Mouse (Mus musculus) adrenal gland, postnatal 14 days (tissue): ENCODE data around the gene Atm. TPM values are rescaled to one million over a fixed set of nuclear protein-coding genes. Genes with fewer than 3 reads are reported as not detected.

Experiments used
- DNase-seq: peaks from one replicate; pipeline ENCODE4 v3.0.0; 2021; ENCODE audit warnings: mixed read lengths
- long read RNA-seq, 2 experiments: library from polyadenylated mRNA; stranded (forward); transcript quantifications; one replicate each; pipeline ENCODE4 v2.0.0; 2021
- total RNA-seq: library from RNA; stranded (reverse); gene quantifications from 2 replicates; pipeline ENCODE4 v1.2.3, GENCODE M21; 2021

Atm gene
- total RNA-seq = 13.7 and 17.3 TPM in 2 replicates
- long read RNA-seq, experiment 1, partial matches to known transcripts = 2 of 3 reads
- long read RNA-seq, experiment 1, other reads (novel, unspliced or antisense) = 1 of 3 reads
- long read RNA-seq, experiment 2 = 0 reads

DNA sequence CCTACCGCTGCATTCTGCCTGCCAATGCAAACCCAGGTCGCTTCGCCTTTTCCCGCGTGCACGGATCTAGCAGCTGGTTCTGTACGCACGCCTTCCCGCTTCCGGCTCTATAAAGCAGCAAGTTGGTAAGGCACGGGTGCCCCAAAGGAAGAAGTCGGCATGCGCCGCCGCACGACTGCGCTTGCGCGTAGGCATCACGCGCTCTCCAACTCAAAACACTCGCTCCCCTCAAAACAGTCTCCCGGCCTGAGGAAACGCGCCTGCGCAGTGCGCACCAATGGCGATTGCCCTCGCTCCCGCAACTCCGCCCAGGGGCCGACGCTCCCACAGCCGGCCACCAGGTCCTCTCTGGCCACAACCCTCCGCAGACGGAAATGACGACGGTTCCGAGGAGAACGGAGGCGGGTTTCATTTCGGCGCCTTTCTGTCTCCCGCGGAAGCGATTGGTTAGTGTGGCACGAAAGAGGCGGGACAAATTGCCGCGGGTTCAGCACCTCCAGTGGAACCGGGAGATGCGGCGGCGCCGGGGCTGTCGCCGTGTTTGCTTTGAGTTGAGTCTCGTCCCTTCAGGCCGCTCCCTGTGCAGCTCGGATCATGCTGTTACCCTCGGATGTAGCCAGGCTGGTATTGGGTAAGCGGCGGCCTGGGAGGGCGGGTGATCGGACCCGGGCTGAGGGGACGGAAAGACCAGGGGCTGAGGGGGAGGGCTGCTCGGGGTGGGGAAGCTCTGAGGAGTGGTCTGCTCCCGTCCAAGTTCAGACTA lies at the start of gene Atm, which contains the start of gene Npat:
Gene Atm, minus strand, starts transcription at position 183 of the 763 bp plus-strand sequence.
Gene Npat, plus strand, starts transcription at position 490 of the 763 bp plus-strand sequence.
- peak; percentile 100 for DNase-seq

DNA sequence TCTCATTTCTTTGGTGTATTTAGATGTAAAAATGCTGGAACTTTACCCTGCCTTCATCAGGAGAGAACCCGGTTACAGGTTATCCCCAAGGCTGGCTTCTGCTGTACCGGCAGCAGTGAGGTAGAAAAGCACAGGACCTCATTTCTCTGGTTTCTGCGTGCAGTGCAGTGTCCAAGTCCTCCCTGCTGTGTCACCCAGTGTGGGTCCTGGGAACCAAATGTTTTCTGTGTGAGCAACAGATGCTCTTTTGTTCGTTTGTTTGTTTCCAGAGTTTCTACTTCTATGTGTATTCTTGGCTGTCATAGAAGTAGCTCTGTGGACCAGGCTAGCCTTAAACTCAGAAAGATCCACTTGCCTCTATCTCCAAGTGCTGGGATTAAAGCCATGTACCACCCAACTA lies 45.3 kb upstream of the Atm start:
- no peak for DNase-seq

DNA sequence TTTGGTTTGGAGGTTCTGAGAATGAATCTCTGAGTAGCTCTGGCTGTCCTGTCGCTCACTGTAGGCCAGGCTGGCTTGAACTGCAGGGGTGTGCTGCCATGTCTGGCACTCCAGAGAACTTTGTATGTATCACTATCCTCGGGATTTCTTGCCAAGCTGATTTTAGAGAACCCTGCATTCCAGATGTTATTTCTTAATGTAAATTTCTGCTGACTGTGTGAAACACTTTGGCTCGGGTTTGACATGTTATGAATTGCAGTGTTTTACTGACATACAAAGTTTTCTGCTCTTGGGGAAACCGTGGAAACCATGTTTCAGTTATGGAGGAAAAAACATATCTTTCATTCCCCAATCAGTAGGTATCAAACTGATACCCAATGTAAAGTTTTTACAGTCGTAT lies 39.2 kb upstream of the Atm start:
- no peak for DNase-seq

DNA sequence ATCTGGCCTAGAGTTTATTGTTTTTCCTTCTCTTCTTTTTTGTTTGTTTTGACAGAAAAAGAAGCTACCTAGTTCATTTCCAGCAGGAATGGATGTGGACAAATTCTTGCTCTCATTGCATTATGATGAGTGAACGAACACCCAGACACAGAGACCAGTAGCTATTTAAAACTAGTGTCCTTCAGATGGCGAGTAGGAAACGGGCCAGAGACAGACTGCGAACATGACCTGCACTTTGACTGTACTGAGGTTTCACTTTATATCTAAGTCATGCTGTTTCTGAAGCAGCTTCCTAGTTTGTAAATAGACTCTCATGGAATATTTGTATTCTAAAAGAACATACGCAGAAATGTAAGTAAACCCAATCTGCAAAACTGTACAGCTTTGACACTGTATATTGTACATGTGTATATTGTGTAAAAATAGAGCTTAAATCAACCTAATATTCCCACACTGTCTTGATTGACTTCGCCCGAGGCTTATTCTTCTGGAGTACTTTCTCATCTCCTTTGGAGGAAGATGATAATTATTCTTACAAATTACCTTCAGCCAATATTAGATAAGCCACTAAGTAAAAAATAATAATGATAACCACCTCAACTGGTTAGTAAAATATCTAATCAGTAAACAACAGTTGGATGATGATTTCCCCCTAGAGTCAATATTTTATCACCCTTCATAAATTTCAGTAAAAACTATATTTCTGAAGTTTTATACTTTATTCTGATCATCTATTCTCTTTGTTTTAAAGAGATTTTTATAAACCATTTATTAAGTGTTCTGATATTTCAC lies 36.2 kb upstream of the Atm start:
- no peak for DNase-seq

DNA sequence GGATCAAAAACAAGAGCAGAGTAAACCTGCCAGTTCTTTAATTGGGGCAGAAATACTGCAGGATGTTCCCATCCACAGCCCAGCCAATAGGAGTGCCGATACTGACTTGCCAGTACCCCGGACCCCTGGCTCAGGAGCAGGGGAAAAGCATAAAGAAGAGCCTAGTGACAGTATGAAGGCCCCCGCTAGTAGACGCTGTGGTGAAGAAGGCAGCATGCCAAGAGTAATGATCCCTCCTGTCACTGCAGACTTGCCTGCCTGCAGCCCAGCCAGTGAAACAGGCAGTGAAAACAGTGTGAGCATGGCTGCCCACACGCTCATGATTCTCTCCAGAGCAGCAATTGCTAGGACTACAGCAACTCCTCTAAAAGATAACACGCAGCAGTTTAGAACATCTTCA lies 34.1 kb upstream of the Atm start:
- peak; percentile 25 for DNase-seq

DNA sequence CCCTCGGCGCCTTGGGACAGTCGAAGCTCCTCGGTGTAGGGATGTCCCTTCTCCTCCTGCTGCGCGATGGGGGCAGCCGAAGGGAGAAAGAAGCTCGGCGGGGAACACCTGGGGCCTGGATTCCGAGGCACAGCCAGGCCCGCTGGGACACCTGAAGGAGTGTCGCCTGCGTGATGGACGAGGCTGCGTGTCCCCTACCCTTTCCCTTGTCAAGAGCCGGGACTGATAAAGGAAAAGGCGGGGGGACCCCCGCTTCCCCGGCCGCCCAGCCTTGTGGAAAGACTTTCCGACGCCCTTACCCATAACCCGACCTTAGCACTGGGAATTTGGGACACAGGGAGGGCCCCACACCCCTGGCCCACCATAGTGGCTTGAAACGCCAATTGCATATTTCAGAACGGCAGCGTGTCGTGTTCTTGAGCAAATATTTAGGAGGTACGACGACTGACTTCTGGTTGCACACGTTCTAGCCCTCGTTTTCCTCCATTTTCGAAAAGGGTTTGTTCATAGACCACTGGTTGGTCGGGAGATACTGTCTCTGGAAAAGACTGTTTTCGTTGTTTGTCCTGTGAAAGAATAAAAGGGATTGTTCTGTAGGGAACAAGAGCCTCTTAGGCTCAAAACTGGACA lies 911 bp upstream of the Atm start:
- DNase-seq = no peak

DNA sequence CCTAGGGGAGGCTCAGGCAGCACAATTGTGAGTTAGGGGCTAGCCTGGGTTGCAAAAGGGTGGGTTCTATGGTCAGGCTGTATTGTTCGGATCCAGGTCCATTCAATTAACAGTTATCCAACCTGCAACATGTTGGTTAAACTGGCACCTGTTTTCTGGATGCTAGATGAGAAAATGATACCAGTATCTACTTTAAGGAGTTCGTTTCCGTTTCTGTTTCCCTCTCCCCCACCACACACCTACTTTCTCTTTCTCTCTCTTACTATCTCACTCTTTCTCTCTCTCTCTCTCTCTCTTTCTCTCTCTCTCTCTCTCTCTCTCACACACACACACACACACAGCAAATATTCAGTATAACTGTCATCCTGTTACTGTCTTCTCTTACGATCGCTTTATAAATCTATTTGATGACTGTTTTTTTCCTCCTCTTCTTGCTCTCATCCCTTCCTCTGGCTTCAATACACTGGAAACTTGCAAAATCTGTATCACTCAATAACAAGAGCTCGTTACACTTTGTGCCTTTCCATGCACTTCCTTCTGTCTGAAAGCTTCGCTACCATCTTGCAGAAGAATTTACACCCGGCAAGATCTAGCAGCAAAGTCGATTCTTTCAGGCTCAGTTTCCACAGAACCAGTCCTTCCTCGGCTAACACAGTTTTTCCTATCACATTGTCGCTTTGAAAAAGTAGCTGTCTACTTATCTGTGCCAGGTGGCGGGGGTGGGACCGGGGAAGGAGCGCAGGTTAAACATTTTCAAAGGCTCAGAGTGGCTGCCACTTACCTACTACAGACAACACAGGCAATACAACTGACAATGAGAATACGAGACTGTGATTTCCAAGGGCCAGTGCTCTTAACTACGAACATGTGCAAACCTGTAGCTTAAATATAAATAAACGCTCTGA lies 872 bp downstream of the Atm start:
- DNase-seq = peak; percentile 11

DNA sequence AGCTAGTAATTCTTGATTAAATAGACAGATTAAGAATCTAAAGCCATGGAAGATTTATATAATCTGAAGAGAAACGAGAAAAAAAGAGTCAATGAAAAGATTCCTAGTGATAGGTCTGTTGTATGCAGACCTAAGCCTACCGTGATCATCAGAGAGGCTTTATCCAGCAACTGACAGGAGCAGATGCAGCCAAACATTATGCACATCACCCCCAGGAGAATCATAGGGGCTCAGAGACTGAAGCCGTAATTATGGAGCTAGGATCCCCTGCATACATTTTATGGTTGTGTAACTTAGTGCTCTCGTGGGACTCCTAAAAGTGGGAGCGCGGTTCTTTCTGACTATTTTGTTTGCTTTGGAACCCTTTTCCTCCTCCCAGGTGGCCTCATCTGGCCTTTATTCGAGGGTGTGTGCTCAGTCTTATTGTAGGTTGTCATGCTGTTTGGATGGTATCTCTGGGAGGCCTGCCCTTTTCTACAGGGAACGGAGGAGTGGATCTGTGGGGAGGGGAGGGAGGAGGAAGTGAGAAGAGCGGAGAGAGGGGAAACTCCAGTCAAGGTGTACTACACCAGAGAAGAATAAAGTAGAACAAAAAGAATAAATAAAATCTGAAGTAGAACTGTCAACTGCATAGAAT lies 19.0 kb downstream of the Atm start:
- DNase-seq = no peak

DNA sequence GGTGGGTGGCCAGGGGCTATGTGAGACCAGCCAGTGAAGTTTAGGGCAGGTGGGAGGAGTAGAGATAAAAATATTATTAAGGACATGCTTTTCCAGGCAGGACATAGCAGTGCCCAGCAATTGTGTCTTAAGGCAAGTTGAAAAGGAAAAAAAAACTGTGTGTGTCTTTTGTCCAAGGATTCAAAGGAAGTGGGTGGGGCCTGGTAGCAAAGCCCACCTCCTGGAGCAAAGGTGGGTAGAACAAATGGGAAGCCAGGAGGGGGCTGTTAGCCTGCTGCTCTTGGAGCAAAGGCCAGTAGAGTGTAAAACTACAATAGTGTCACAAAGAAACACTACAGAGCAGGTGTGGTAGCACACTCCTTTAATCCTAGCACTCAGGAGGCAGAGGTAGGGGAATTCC lies 22.4 kb downstream of the Atm start:
- no peak for DNase-seq

DNA sequence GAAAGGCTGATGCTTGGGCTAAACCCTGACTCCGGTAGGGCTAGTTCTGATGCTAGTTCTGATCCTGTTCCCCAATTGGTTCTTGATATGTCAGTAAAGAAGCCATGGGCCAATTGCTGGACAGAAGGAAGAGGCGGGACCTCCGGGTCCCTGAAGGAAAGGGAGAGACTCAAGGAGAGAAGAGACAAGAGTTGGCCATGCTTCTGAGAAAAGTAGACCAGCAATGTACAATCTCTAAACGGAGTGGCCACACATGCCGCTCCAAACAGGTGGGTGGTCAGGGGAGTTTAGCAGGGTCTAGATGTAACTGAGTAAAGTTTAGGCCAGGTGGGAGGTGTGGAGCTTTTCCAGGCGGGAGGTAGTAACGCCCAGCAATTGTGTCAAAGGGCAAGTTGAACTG lies 28.5 kb downstream of the Atm start:
- DNase-seq = peak; percentile 9

DNA sequence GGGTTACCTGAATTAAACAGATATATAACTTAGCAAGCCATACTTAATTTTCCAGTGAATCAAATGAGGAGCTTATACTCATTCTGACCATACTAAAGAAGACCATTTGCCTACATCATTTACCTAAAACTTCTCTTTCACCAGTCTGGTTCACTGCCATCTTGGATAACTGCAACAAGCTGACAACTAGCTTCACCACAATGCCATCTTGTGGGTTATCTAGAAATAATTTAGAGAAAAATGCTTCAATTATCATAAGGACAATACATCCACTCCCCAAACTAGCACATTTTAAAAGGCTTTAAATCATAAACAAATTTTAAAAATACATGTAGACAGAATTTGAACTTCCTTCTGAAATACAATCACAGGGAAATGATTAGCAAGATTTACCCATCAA lies 50.7 kb downstream of the Atm start:
- DNase-seq = no peak

DNA sequence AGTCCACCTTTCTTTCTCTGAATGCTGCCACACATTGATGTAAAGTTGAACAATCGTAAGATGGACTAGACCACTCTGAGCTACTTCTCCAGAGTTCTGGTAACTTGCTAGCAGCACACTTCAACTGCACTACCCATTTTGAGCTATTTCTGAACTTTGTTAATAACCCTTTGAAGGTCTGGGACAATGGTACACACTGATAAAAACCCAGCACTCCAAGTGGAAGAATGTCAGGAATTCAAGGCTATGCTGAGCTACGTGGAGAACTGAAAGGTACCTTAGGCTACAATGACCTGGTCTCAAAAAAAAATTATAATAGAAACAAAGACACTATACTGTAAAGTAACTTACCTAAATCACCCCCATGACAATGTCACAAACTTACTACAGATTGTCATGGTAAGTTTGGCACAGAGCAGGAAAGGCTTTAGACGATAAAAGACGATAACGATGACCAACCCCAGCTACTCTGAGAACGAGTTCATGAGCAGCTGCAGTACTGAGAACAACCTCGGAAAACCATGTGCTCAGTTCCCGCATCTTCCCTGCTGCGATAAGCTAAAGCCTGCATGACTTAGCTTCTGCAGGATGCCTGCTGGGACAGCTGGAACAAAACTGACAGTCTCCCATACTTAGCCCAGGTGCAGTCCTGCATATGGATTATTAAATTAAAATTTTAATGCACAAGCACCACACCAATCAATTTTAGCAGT lies 63.6 kb downstream of the Atm start:
- DNase-seq = no peak

DNA sequence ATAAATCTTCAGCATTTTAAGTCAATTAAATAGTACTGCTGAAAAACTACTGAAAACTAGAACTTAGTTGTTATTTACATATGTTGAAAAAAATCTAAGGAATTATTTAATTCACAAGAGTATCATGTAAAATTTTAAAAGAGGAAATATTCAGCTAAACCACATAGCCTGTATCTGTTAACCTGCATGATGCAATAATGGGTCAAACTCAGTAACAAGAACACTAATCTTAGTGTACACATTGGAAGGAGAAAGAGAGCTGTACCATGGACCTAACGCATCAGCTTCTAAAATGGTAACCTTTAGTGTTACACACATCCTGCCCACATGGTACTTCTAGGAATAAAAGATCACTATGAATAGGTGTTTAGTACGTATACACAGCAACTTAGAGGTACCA lies 84.5 kb downstream of the Atm start:
- DNase-seq = no peak

DNA sequence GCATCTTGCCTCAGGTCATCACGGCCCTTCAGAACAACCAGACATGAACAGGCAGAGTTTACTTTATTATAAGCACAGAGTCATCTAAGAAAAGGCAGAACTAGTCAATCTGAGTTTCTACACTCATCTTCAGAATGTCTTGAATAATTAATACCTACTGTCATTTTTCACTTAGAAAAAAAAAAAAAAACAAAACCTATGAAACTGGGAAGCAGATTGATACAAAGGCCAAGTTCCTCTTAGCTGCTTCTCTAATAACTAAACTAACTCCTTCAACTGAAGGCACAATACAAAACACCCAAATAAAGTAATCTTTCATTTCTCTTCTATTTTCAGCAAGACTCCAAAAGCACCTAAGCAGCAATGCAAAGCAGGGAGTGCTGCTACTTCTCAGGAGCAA lies 85.9 kb downstream of the Atm start:
- DNase-seq = no peak

DNA sequence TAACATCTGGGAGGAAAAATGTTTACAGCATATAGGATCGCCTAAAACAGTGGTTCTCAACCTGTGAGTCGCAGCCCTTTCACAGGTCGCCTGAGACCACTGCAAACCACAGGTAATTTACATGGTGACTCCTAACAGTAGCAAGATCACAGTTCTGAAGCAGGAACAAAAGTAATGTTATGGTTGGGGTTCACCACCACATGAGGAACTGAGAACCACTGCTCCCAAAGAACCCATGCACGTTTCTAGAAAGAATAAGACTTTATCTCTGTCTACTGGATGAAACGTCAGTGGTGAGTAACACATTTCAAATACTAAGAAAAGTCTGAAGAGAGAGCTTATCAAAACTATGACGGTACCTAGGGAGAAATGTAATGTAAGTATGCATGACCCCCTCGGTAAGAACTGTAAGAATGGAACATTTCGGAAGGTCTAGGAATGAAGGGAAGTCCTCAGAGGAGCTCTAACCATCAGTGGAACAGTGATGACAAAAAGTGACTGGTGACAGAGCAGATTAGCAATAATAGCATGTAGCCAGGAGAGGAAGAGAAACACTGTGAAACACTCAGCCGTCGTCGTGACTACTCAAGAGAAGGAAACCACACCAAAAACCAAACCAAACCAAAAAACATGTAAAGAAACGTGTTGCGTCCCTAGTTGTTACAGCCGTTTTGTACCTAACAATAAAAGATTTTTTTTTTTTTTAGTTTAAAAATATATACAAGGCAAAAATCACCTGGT lies 100.5 kb downstream of the Atm start:
- DNase-seq = no peak

DNA sequence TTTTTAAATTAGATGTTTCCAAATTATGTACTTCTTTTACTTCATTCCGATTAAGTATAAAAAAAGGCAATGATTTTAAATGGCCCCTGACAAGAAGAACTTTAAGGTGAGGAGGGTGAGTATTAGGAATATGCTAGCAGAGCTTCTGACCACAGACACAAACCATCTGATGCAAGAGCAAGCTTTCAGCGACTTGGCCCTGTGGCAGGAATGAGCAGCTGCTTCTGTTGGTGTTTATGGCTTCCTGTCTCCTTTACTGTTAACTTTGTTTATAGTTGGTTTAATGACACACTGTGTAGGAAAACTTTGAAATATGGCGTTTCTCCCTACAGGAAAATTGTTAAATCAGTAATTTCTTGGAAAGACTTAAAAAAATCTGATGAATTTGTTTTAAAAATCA lies 108.9 kb downstream of the Atm start:
- DNase-seq = no peak

DNA sequence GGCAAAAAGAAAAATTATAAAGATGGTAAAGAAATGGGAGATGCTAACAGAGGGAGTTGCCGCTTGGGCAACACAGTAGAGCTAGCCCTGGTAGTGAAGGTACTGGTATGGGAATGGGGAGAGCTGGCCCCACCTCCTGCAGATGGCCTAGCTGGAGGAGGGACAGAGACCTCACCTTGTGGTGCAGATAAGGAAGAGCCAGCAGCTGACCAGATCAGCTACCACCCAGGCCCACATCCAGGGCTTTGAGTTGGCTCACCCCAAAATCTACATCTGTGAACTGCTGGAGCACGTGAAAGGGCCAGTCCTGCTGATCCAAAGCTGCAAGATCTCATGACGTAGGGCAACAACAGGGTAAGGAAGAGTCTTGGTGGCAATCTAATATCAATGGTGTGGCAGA lies 109.8 kb downstream of the Atm start:
- no peak for DNase-seq

DNA sequence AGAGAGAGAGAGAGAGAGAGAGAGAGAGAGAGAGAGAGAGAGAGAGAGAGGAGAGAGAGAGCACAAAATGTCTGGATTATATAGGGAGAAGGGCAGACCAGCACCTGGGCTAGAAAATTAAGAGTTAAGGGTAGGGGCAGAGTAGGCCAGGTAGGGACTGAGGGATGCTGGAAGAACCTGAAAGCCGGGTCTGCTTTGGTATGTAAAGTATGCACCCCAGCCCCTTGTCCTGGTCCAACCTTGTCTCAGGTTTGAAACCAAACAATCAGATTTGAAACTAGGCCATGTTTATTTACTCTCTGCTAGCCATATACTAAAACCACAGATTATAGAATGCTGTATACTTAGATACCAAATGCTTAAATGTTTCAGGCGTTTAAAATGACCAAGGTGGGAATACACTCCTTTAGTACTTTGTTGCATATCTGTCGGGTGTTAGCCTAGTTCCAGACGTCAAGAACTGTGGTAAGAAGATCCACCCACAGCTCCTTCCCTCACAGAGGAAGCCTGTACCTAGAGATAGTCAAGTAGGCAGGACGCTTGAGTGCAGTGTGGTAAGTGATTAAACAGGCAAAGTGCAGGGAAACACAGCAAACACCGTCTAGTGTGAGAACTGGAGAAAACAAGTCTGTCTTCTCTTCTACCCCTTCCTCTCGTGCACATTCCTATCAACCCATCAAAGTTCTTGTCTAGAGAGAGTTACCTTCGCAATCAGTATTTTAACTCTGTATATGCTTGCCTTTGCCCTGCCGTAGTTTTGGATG lies 114.2 kb downstream of the Atm start:
- DNase-seq = no peak

DNA sequence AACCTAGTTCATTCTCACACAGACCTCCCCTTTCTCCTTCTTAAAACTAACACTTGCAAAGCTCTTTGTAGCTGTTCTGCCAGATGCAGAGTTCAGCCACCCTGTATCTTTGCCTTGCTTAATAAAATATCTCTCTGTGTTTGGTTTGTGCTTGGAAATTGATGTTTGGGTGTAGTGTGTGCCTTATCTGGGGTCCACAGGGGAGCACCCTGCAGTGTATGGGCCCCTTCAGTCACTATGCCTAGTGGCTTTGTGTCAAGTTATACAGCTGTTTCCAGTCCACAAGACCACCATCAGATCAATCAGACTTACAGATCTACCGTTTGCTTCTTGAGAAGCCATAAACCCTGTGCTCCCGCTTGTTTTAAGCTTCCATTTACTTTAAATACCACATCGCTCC lies 127.1 kb downstream of the Atm start:
- DNase-seq = no peak
